ENCODE assay signal across 8 mouse cellular contexts in genomic region chr19:3686215-3686894, GRCm38 (mm10). TPM values are rescaled to one million over a fixed set of nuclear protein-coding genes. Genes with fewer than 3 reads are reported as not detected.
A peak's percentile ranks its signal among the peaks of the same experiment; 100 is the strongest.
DNase-seq lines count a peak whose midpoint lies in the region; ATAC-seq and TF ChIP-seq lines count a peak whose summit lies in the region.

Lrp5 (minus strand) TSS chr19:3686564.

- no peaks in the 10 kb centered on the region for H3K36me3 ChIP-seq in embryonic facial prominence, embryonic 14.5 days (ENCODE audit: control insufficient read depth, insufficient read depth, low read length)
- H3K36me3 ChIP-seq in heart, embryonic 15.5 days: no peaks in the 10 kb centered on the region
- no peaks in the 10 kb centered on the region for H3K36me3 ChIP-seq in testis, adult 2 months (ENCODE audit: control insufficient read depth, insufficient read depth, low read length)

- peak within 1 kb of the TSS; percentile 99 for H3K4me3 ChIP-seq in embryonic facial prominence, embryonic 14.5 days (ENCODE audit: low read depth, low read length)
- H3K4me3 ChIP-seq in heart, embryonic 15.5 days: peak within 1 kb of the TSS; percentile 92
- peak within 1 kb of the TSS; percentile 89 for H3K4me3 ChIP-seq in testis, adult 2 months (ENCODE audit: control insufficient read depth, low read depth, low read length)

- H3K9me3 ChIP-seq in embryonic facial prominence, embryonic 14.5 days (ENCODE audit: control insufficient read depth, low read length): no peaks in the 10 kb centered on the region
- no peaks in the 10 kb centered on the region for H3K9me3 ChIP-seq in heart, embryonic 15.5 days (replicated peaks)

- 1% methylated on average over 17 of the region's 83 CpGs for WGBS in embryonic facial prominence, embryonic 14.5 days
- under 1% methylated on average over 74 of the region's 83 CpGs for WGBS in heart, embryonic 15.5 days

- peak; percentile 66 for ATAC-seq in embryonic facial prominence, embryonic 14.5 days (ENCODE audit: low read depth)
- peak; percentile 48 for ATAC-seq in heart, embryonic 15.5 days (replicated peaks; ENCODE audit: insufficient number of reproducible peaks, insufficient read depth, low FRiP score, low read depth)
- peak; percentile 43; the same call in 1 of the 2 replicates for ATAC-seq in megakaryocyte, adult 5-6 weeks (ENCODE audit: poor library complexity, severe bottlenecking)

- H3K4me2 ChIP-seq in embryonic facial prominence, embryonic 14.5 days (ENCODE audit: low read depth, low read length): peak within 1 kb of the TSS; percentile 87
- peak within 1 kb of the TSS; percentile 96 for H3K4me2 ChIP-seq in heart, embryonic 15.5 days

- TF ChIP-seq CTCF in testis, adult 2 months (IDR thresholded peaks at IDR 0.05; ENCODE audit: control insufficient read depth, insufficient read depth, insufficient replicate concordance, low read depth, low read length): no peak

- TF ChIP-seq POLR2A in testis, adult 2 months (IDR thresholded peaks at IDR 0.05; ENCODE audit: control insufficient read depth, low read depth, low read length): no peak; the same call in 1 of the 2 replicates

- H3K9ac ChIP-seq in embryonic facial prominence, embryonic 14.5 days (ENCODE audit: low read depth, low read length): peak within 1 kb of the TSS; percentile 97
- H3K9ac ChIP-seq in heart, embryonic 15.5 days: peak within 1 kb of the TSS; percentile 93

- no peaks in the 10 kb centered on the region for H3K27me3 ChIP-seq in embryonic facial prominence, embryonic 14.5 days (replicated peaks; ENCODE audit: control insufficient read depth, insufficient read depth, low read length)
- no peaks in the 10 kb centered on the region for H3K27me3 ChIP-seq in heart, embryonic 15.5 days
- H3K27me3 ChIP-seq in testis, adult 2 months (ENCODE audit: control insufficient read depth, insufficient read depth, low read length): no peaks in the 10 kb centered on the region

- peak; percentile 53 for DNase-seq in 3134 (ENCODE audit: extremely low read depth, insufficient read length, low spot score)
- peak; percentile 30 for DNase-seq in MN1 (ENCODE audit: low spot score)
- peak; percentile 73 for DNase-seq in embryonic facial prominence, embryonic 14.5 days (ENCODE audit: low spot score)
- DNase-seq in kidney, postnatal 25 days: peak; percentile 70 to 86
- DNase-seq in frontal cortex, adult 2 months (ENCODE audit: extremely low spot score in 1 of 2, low spot score in 1 of 2): no peak

- peaks cover 33% of the 10 kb centered on the region for H3K4me1 ChIP-seq in embryonic facial prominence, embryonic 14.5 days (ENCODE audit: control insufficient read depth, insufficient read depth, low read length)
- H3K4me1 ChIP-seq in heart, embryonic 15.5 days (replicated peaks): peaks cover 51% of the 10 kb centered on the region
- H3K4me1 ChIP-seq in testis, adult 2 months (ENCODE audit: control insufficient read depth, insufficient read depth, low read length): peaks cover 27% of the 10 kb centered on the region

- H3K27ac ChIP-seq in embryonic facial prominence, embryonic 14.5 days (replicated peaks; ENCODE audit: low read depth, low read length): peak within 1 kb of the TSS; percentile 88
- peak within 1 kb of the TSS; percentile 85 for H3K27ac ChIP-seq in heart, embryonic 15.5 days
- H3K27ac ChIP-seq in testis, adult 2 months (ENCODE audit: control insufficient read depth, insufficient read depth, low read depth, low read length): peak within 1 kb of the TSS; percentile 55

RNA-seq across cellular contexts. Expression of gene Lrp5, which starts in this region (rescaled TPM):
- polyA plus RNA-seq in embryonic facial prominence, embryonic 14.5 days (2014; fragmentation: Nextera tagmentation; extraction: Ambion mirVana): 10.1 and 10.6 TPM in 2 replicates
- polyA plus RNA-seq in heart, embryonic 15.5 days (2015; fragmentation: Nextera tagmentation; extraction: Ambion mirVana): 3.0 and 4.3 TPM in 2 replicates
- total RNA-seq in megakaryocyte, adult 5-6 weeks (2015): 15.2 and 17.9 TPM in 2 replicates
- total RNA-seq in megakaryocyte, adult 5-6 weeks (2017): 12.5 and 13.6 TPM in 2 replicates
- 24.9 and 25.3 TPM in 2 replicates for polyA plus RNA-seq in testis, adult 2 months (2012; rRNA removed)
- polyA plus RNA-seq in frontal cortex, adult 2 months (2012; rRNA removed): 4.9 and 5.2 TPM in 2 replicates

Comparison
In these comparisons a context has a peak if more than half of its experiments do, and no peak if none do; other contexts are left out.
1. DNase-seq: peak in 3134 (single experiment), MN1 (single experiment), embryonic facial prominence, embryonic 14.5 days (single experiment) and kidney, postnatal 25 days (2 of 2); none in frontal cortex, adult 2 months (0 of 2).
2. Peak in every context shown above with its lines, with median percentiles within 50 percentile points of each other: ATAC-seq, H3K27ac ChIP-seq and H3K4me3 ChIP-seq.